Mouse (Mus musculus) olfactory bulb, adult 2 months (tissue): ENCODE results near the gene Nav2.

Experiments used
- CTCF ChIP-seq: fragments of 200-500 bp; IDR thresholded peaks from 2 replicates; pipeline ENCODE4 v1.5.1; 2012; ENCODE audit warnings: low read depth, mild to moderate bottlenecking, low read length, moderate library complexity; ENCODE audit not compliant: insufficient read depth
- POLR2A ChIP-seq: fragments of 200-500 bp; IDR thresholded peaks from 2 replicates; pipeline ENCODE4 v1.6.1; 2012; ENCODE audit warnings: mild to moderate bottlenecking, low read depth, low read length, moderate library complexity; ENCODE audit not compliant: insufficient read depth

DNA sequence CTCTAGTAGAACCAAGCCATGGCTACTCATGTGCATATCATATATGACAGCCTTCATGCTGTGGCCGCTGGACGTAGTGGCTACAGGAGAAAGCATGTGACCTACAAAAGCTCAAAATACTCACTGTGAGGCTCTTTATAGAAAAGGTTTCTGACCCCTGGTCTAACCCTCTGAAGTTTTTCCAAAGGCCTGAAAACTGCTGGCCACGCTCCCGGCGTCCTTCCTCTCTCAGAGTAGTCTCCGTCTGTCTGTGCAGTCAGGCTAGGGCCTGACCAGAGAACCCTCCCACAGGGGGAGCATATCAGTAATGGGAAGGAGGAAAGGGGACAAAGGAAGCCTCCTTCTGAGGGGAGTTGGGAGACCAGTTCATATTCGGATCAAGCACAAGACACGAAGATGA is 302.2 kb downstream of the Nav2 start:
- TF ChIP-seq CTCF (no peak), POLR2A (no peak)
